ENCODE assay signal across 28 mouse cellular contexts in the genomic region with DNA sequence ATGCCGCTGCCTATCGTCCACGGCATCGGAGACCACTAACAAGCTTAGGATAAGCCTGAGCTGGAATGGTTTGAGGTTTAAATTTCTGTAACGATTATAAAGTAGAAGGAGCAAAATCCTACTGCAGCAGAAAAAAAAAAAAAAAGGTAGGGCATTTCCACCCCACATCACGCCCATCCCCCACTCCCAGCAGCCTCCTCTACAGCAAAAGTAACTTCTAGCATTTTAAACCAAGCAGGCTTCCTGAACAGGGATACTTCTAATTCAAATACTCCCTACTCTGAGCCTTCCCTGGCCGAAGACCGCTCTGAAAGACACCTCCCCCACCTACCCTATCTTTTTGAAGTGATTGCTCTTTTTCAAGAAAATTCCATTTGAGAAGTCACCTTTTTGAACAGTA. TPM values are rescaled to one million over a fixed set of nuclear protein-coding genes. Genes with fewer than 3 reads are reported as not detected.
A peak's percentile ranks its signal among the peaks of the same experiment; 100 is the strongest.
DNase-seq lines count a peak whose midpoint lies in the region; ATAC-seq and TF ChIP-seq lines count a peak whose summit lies in the region.
"Had no signal": no experiment of that assay in that cellular context is flagged by ENCODE, and none has a peak within 500 bp of the region (broad histone marks: within the 10 kb centered on the region; RNA-seq: fewer than 3 reads in every experiment).

No protein-coding gene starts in this region.

- TF ChIP-seq CTCF in intestine, postnatal 0 days (IDR thresholded peaks at IDR 0.05; ENCODE audit: low read depth) = no peak

- no peaks in the 10 kb centered on the region; the same call in 1 of the 2 replicates for H3K27me3 ChIP-seq in midbrain, embryonic 15.5 days (replicated peaks)
- no peaks in the 10 kb centered on the region for H3K27me3 ChIP-seq in intestine, postnatal 0 days (replicated peaks; ENCODE audit: control insufficient read depth, insufficient read depth, low read length)
- H3K27me3 ChIP-seq: embryonic facial prominence, embryonic 15.5 days; heart, embryonic 15.5 days; intestine, embryonic 15.5 days had no signal

- ATAC-seq in midbrain, embryonic 15.5 days (replicated peaks) = peak; percentile 48; the same call in 1 of the 2 replicates
- ATAC-seq in intestine, postnatal 0 days = no peak
- ATAC-seq: hindbrain, postnatal 0 days; intestine, embryonic 15.5 days had no signal

- no peak overlapping the region for H3K4me3 ChIP-seq in midbrain, embryonic 15.5 days
- H3K4me3 ChIP-seq in intestine, postnatal 0 days (ENCODE audit: low read depth, low read length) = no peak overlapping the region
- H3K4me3 ChIP-seq: embryonic facial prominence, embryonic 10.5 days; embryonic facial prominence, embryonic 15.5 days; forebrain, embryonic 12.5 days; heart, embryonic 15.5 days; hindbrain, embryonic 12.5 days; intestine, embryonic 15.5 days had no signal

- no peak overlapping the region for H3K4me2 ChIP-seq in midbrain, embryonic 15.5 days
- H3K4me2 ChIP-seq in intestine, postnatal 0 days (replicated peaks; ENCODE audit: low read depth) = no peak overlapping the region
- H3K4me2 ChIP-seq: embryonic facial prominence, embryonic 15.5 days; forebrain, embryonic 12.5 days; heart, embryonic 15.5 days; hindbrain, embryonic 12.5 days; intestine, embryonic 15.5 days had no signal

- H3K9ac ChIP-seq in midbrain, embryonic 15.5 days = no peak overlapping the region
- H3K9ac ChIP-seq in intestine, postnatal 0 days (ENCODE audit: low read depth, low read length) = no peak overlapping the region
- H3K9ac ChIP-seq: embryonic facial prominence, embryonic 15.5 days; forebrain, embryonic 12.5 days; heart, embryonic 15.5 days; hindbrain, embryonic 12.5 days; intestine, embryonic 15.5 days; liver, embryonic 14.5 days had no signal

- H3K9me3 ChIP-seq in midbrain, embryonic 15.5 days = no peaks in the 10 kb centered on the region
- H3K9me3 ChIP-seq in intestine, postnatal 0 days (ENCODE audit: control insufficient read depth) = no peaks in the 10 kb centered on the region
- H3K9me3 ChIP-seq: embryonic facial prominence, embryonic 10.5 days; embryonic facial prominence, embryonic 15.5 days; forebrain, embryonic 12.5 days; heart, embryonic 15.5 days; hindbrain, embryonic 12.5 days; intestine, embryonic 15.5 days had no signal

- H3K4me1 ChIP-seq in midbrain, embryonic 15.5 days = peaks cover 23% of the 10 kb centered on the region
- H3K4me1 ChIP-seq in intestine, postnatal 0 days (replicated peaks; ENCODE audit: control insufficient read depth, insufficient read depth, low read length) = no peaks in the 10 kb centered on the region
- H3K4me1 ChIP-seq: embryonic facial prominence, embryonic 15.5 days; intestine, embryonic 15.5 days had no signal

- no peak overlapping the region for H3K27ac ChIP-seq in midbrain, embryonic 15.5 days
- H3K27ac ChIP-seq in intestine, postnatal 0 days (ENCODE audit: low read depth, low read length) = no peak overlapping the region
- H3K27ac ChIP-seq: embryonic facial prominence, embryonic 10.5 days; embryonic facial prominence, embryonic 15.5 days; forebrain, embryonic 12.5 days; heart, embryonic 15.5 days; hindbrain, embryonic 12.5 days; hindbrain, postnatal 0 days; intestine, embryonic 15.5 days; kidney, postnatal 0 days; liver, embryonic 14.5 days had no signal

- WGBS in midbrain, embryonic 15.5 days = 43% methylated on average over 8 of the region's 8 CpGs
- WGBS in intestine, postnatal 0 days = 80% methylated on average over 8 of the region's 8 CpGs

- DNase-seq in kidney, postnatal 4 days = peak; percentile 6 to 8
- DNase-seq in kidney, postnatal 25 days = no peak
- peak; percentile 10 for DNase-seq in right cerebral cortex, postnatal 4 days
- no peak for DNase-seq in right cerebral cortex, adult 2 months (ENCODE audit: low spot score in 2 of 2)
- no peak for DNase-seq in thymus, postnatal 4 days
- DNase-seq: adrenal gland, postnatal 25 days; cerebellum, adult 18-20 months; cerebellum, postnatal 14 days; gastrocnemius, postnatal 10 days; kidney, adult 8-10 months; liver; lung, adult 2 months; lung, postnatal 10 days; right cerebral cortex, postnatal 25 days; spleen, adult 18-20 months; thymus, adult 2 months; thymus, postnatal 36 days had no signal

- H3K36me3 ChIP-seq in midbrain, embryonic 15.5 days (replicated peaks) = no peaks in the 10 kb centered on the region
- H3K36me3 ChIP-seq in intestine, postnatal 0 days (ENCODE audit: control insufficient read depth, insufficient read depth) = no peaks in the 10 kb centered on the region
- H3K36me3 ChIP-seq: embryonic facial prominence, embryonic 10.5 days; embryonic facial prominence, embryonic 15.5 days; forebrain, embryonic 12.5 days; heart, embryonic 15.5 days; hindbrain, embryonic 12.5 days; intestine, embryonic 15.5 days had no signal

RNA-seq across cellular contexts. Expression of a gene that starts 59.2 kb away (rescaled TPM):
- 17.5 and 19.5 TPM in 2 replicates for polyA plus RNA-seq in midbrain, embryonic 15.5 days (2015; fragmentation: Nextera tagmentation; extraction: Ambion mirVana)
- 0.39 and 0.67 TPM in 2 replicates for polyA plus RNA-seq in intestine, postnatal 0 days (2015; fragmentation: Nextera tagmentation; extraction: Ambion mirVana)

Comparison
In these comparisons a context has a peak if more than half of its experiments do, and no peak if none do; other contexts are left out.
1. DNase-seq: peak in kidney, postnatal 4 days (2 of 2) and right cerebral cortex, postnatal 4 days (single experiment); none in kidney, postnatal 25 days (0 of 2), right cerebral cortex, adult 2 months (0 of 2) and thymus, postnatal 4 days (single experiment).
2. RNA of a gene that starts 59.2 kb away (polyA plus RNA-seq): 17.5 to 19.5 TPM in midbrain, embryonic 15.5 days; 0.39 to 0.67 TPM in intestine, postnatal 0 days; every median in the first group is over 10 times any median in the second.